24 mouse cellular contexts compared by ENCODE assay signal in genomic region chr4:130713430-130713829, GRCm38 (mm10). TPM values are rescaled to one million over a fixed set of nuclear protein-coding genes. Genes with fewer than 3 reads are reported as not detected.
DNase-seq lines count a peak whose midpoint lies in the region; ATAC-seq and TF ChIP-seq lines count a peak whose summit lies in the region.
"Had no signal": no experiment of that assay in that cellular context is flagged by ENCODE, and none has a peak within 500 bp of the region (broad histone marks: within the 10 kb centered on the region; RNA-seq: fewer than 3 reads in every experiment).

No protein-coding gene starts in this region.

- no peak overlapping the region for H3K4me2 ChIP-seq in intestine, postnatal 0 days (replicated peaks; ENCODE audit: low read depth)
- H3K4me2 ChIP-seq in intestine, embryonic 15.5 days (replicated peaks), result no peak overlapping the region
- peak overlapping the region; percentile 77; the same call in 1 of the 2 replicates for H3K4me2 ChIP-seq in liver, embryonic 11.5 days
- peak overlapping the region; percentile 61; the same call in 1 of the 2 replicates for H3K4me2 ChIP-seq in liver, postnatal 0 days (ENCODE audit: low read depth, low read length)
- H3K4me2 ChIP-seq: embryonic facial prominence, embryonic 15.5 days; forebrain, embryonic 15.5 days; limb, embryonic 15.5 days; midbrain, embryonic 13.5 days had no signal

- H3K79me2 ChIP-seq in MEL (ENCODE audit: control insufficient read depth, insufficient read depth, low read length, poor library complexity), result peaks cover 68% of the 10 kb centered on the region

- intact Hi-C loops in left cerebral cortex, postnatal 10 days (cut with DNase I), result no loop called here

- ATAC-seq in intestine, postnatal 0 days, result no peak
- ATAC-seq in intestine, embryonic 15.5 days, result no peak
- ATAC-seq in liver, embryonic 11.5 days (replicated peaks; ENCODE audit: low FRiP score), result no peak
- no peak for ATAC-seq in liver, postnatal 0 days
- no peak for ATAC-seq in megakaryocyte-erythroid progenitor cell, adult 5-6 weeks (replicated peaks; ENCODE audit: low FRiP score, low TSS enrichment, poor library complexity, severe bottlenecking)
- no peak for ATAC-seq in erythroid progenitor cell, adult 5-6 weeks (replicated peaks; ENCODE audit: low FRiP score, poor library complexity, severe bottlenecking)
- ATAC-seq: forebrain, embryonic 15.5 days; hindbrain, embryonic 16.5 days; midbrain, embryonic 13.5 days had no signal

- no peak for TF ChIP-seq RAD21 in MEL (IDR thresholded peaks at IDR 0.05; ENCODE audit: low read depth, low read length)

- no peak for TF ChIP-seq EP300 in MEL (IDR thresholded peaks at IDR 0.05; ENCODE audit: low read depth in 1 of 2, low read length in 2 of 2)
- no peak for TF ChIP-seq EP300 in liver, postnatal 0 days (IDR thresholded peaks at IDR 0.05; ENCODE audit: low read depth)

- no peaks in the 10 kb centered on the region for H3K27me3 ChIP-seq in intestine, postnatal 0 days (replicated peaks; ENCODE audit: control insufficient read depth, insufficient read depth, low read length)
- no peaks in the 10 kb centered on the region for H3K27me3 ChIP-seq in intestine, embryonic 15.5 days (replicated peaks)
- H3K27me3 ChIP-seq in MEL (ENCODE audit: control insufficient read depth in 1 of 2, insufficient read depth in 2 of 2, low read length in 2 of 2), result no peaks in the 10 kb centered on the region
- no peaks in the 10 kb centered on the region for H3K27me3 ChIP-seq in liver, embryonic 11.5 days (replicated peaks; ENCODE audit: control insufficient read depth, insufficient read depth, low read length)
- no peaks in the 10 kb centered on the region for H3K27me3 ChIP-seq in liver, postnatal 0 days (ENCODE audit: insufficient read depth, low read length)
- H3K27me3 ChIP-seq: embryonic facial prominence, embryonic 15.5 days; forebrain, embryonic 15.5 days; limb, embryonic 15.5 days; midbrain, embryonic 13.5 days had no signal

- no peak for TF ChIP-seq CTCF in intestine, postnatal 0 days (IDR thresholded peaks at IDR 0.05; ENCODE audit: low read depth)
- TF ChIP-seq CTCF in MEL (IDR thresholded peaks at IDR 0.05 in 2 of 3, conservative IDR thresholded peaks at IDR 0.05 in 1 of 3; ENCODE audit: control insufficient read depth in 1 of 3, insufficient read depth in 1 of 3, low read depth in 2 of 3, low read length in 3 of 3, poor library complexity in 1 of 3, severe bottlenecking in 1 of 3), result no peak
- no peak for TF ChIP-seq CTCF in liver, postnatal 0 days (IDR thresholded peaks at IDR 0.05; ENCODE audit: low read depth)

- peak overlapping the region; percentile 36; the same call in 1 of the 2 replicates for H3K27ac ChIP-seq in intestine, postnatal 0 days (ENCODE audit: low read depth, low read length)
- no peak overlapping the region for H3K27ac ChIP-seq in intestine, embryonic 15.5 days
- peak overlapping the region; percentile 21; the same call in 1 of the 2 replicates for H3K27ac ChIP-seq in MEL (ENCODE audit: control insufficient read depth, low read depth, low read length)
- H3K27ac ChIP-seq in liver, embryonic 11.5 days (ENCODE audit: low read depth, low read length), result peak overlapping the region; percentile 97
- H3K27ac ChIP-seq in liver, postnatal 0 days (ENCODE audit: low read depth), result peak overlapping the region; percentile 89
- H3K27ac ChIP-seq: embryonic facial prominence, embryonic 15.5 days; forebrain, embryonic 15.5 days; hindbrain, embryonic 10.5 days; kidney, postnatal 0 days; limb, embryonic 15.5 days; midbrain, embryonic 13.5 days; stomach, postnatal 0 days had no signal

- 49% methylated on average over 5 of the region's 5 CpGs for WGBS in intestine, postnatal 0 days
- whole genome bisulfite sequencing in intestine, embryonic 15.5 days, result 60% methylated on average over 5 of the region's 5 CpGs
- 56% methylated on average over 5 of the region's 5 CpGs for WGBS in liver, embryonic 11.5 days
- 48% methylated on average over 5 of the region's 5 CpGs for WGBS in liver, postnatal 0 days (ENCODE audit: insufficient replicate concordance)

- no peak overlapping the region for H3K9ac ChIP-seq in intestine, postnatal 0 days (ENCODE audit: low read depth, low read length)
- no peak overlapping the region for H3K9ac ChIP-seq in intestine, embryonic 15.5 days
- no peak overlapping the region for H3K9ac ChIP-seq in MEL (ENCODE audit: control insufficient read depth, low read depth, low read length, poor library complexity, severe bottlenecking)
- H3K9ac ChIP-seq in liver, embryonic 11.5 days (ENCODE audit: low read depth, low read length), result 0 out of 2 replicates have a peak overlapping the region, but pooled peaks have one; percentile 23
- no peak overlapping the region for H3K9ac ChIP-seq in liver, postnatal 0 days (replicated peaks)
- H3K9ac ChIP-seq: embryonic facial prominence, embryonic 15.5 days; forebrain, embryonic 15.5 days; limb, embryonic 15.5 days; midbrain, embryonic 13.5 days had no signal

- no peaks in the 10 kb centered on the region for H3K9me3 ChIP-seq in intestine, postnatal 0 days (ENCODE audit: control insufficient read depth)
- no peaks in the 10 kb centered on the region for H3K9me3 ChIP-seq in intestine, embryonic 15.5 days
- H3K9me3 ChIP-seq in MEL (replicated peaks; ENCODE audit: insufficient read depth, low read length), result no peaks in the 10 kb centered on the region
- H3K9me3 ChIP-seq in liver, embryonic 11.5 days (ENCODE audit: control insufficient read depth, low read length), result no peaks in the 10 kb centered on the region
- no peaks in the 10 kb centered on the region for H3K9me3 ChIP-seq in liver, postnatal 0 days (ENCODE audit: low read length)
- H3K9me3 ChIP-seq: embryonic facial prominence, embryonic 15.5 days; forebrain, embryonic 15.5 days; hindbrain, embryonic 10.5 days; limb, embryonic 15.5 days; midbrain, embryonic 13.5 days had no signal

- H3K36me3 ChIP-seq in intestine, postnatal 0 days (ENCODE audit: control insufficient read depth, insufficient read depth), result peaks cover 10% of the 10 kb centered on the region
- no peaks in the 10 kb centered on the region for H3K36me3 ChIP-seq in intestine, embryonic 15.5 days
- peaks cover 32 to 75% of the 10 kb centered on the region in 2 experiments for H3K36me3 ChIP-seq in MEL (ENCODE audit: control insufficient read depth in 1 of 2, insufficient read depth in 2 of 2, low read length in 2 of 2)
- H3K36me3 ChIP-seq in liver, embryonic 11.5 days (ENCODE audit: control insufficient read depth, insufficient read depth, low read length), result peaks cover 5% of the 10 kb centered on the region; the same call in 1 of the 2 replicates
- H3K36me3 ChIP-seq in liver, postnatal 0 days (replicated peaks; ENCODE audit: insufficient read depth, low read length), result peaks cover 14% of the 10 kb centered on the region
- H3K36me3 ChIP-seq: forebrain, embryonic 15.5 days had no signal

- DNase-seq in MEL (ENCODE audit: low read depth, low spot score), result peak; percentile 36
- no peak for DNase-seq in liver, embryonic 11.5 days (ENCODE audit: low spot score)
- DNase-seq in liver, postnatal 0 days, result no peak
- no peak for DNase-seq in left cerebral cortex, postnatal 10 days (ENCODE audit: extremely low spot score in 1 of 2, low spot score in 2 of 2)
- DNase-seq: adrenal gland, postnatal 10 days; cerebellum, adult 9-11 months; gastrocnemius, postnatal 10 days; kidney, adult 11 months; layer of hippocampus, adult 9-11 months; lung, postnatal 14 days; right cerebral cortex, postnatal 25 days; thymus, adult 2 months had no signal

- no peak overlapping the region for H3K4me3 ChIP-seq in intestine, postnatal 0 days (ENCODE audit: low read depth, low read length)
- no peak overlapping the region for H3K4me3 ChIP-seq in intestine, embryonic 15.5 days (replicated peaks)
- no peak overlapping the region for H3K4me3 ChIP-seq in MEL (ENCODE audit: control insufficient read depth in 1 of 2, insufficient read depth in 1 of 2, low read depth in 2 of 2, low read length in 2 of 2)
- no peak overlapping the region for H3K4me3 ChIP-seq in liver, embryonic 11.5 days (ENCODE audit: low read depth, low read length)
- no peak overlapping the region for H3K4me3 ChIP-seq in liver, postnatal 0 days (ENCODE audit: low read depth, low read length)
- H3K4me3 ChIP-seq: embryonic facial prominence, embryonic 15.5 days; forebrain, embryonic 15.5 days; hindbrain, embryonic 10.5 days; limb, embryonic 15.5 days; midbrain, embryonic 13.5 days had no signal

- TF ChIP-seq POLR2A in MEL (IDR thresholded peaks at IDR 0.05; ENCODE audit: control insufficient read depth in 1 of 2, insufficient read depth in 1 of 2, low read depth in 1 of 2, low read length in 2 of 2, poor library complexity in 1 of 2), result no peak

- H3K4me1 ChIP-seq in intestine, postnatal 0 days (replicated peaks; ENCODE audit: control insufficient read depth, insufficient read depth, low read length), result peaks cover 16% of the 10 kb centered on the region
- peaks cover 32% of the 10 kb centered on the region for H3K4me1 ChIP-seq in intestine, embryonic 15.5 days (replicated peaks)
- peaks cover 31 to 45% of the 10 kb centered on the region in 2 experiments for H3K4me1 ChIP-seq in MEL (ENCODE audit: control insufficient read depth in 1 of 2, insufficient read depth in 2 of 2, low read length in 2 of 2)
- peaks cover 69% of the 10 kb centered on the region for H3K4me1 ChIP-seq in liver, embryonic 11.5 days (replicated peaks; ENCODE audit: control insufficient read depth, insufficient read depth, low read length)
- H3K4me1 ChIP-seq in liver, postnatal 0 days (ENCODE audit: insufficient read depth), result peaks cover 75% of the 10 kb centered on the region

TF ChIP-seq in MEL, 35 proteins besides CTCF, POLR2A, EP300 and RAD21 (continues in another document):
- TF ChIP-seq MEF2A (IDR thresholded peaks at IDR 0.05; ENCODE audit: extremely low read depth, insufficient replicate concordance, low read depth, low read length, poor library complexity, severe bottlenecking), result no peak
- TF ChIP-seq SMC3 (IDR thresholded peaks at IDR 0.05; ENCODE audit: low read depth, low read length), result no peak
- no peak for TF ChIP-seq NRF1 (IDR thresholded peaks at IDR 0.05; ENCODE audit: insufficient read depth, low read depth, low read length, poor library complexity, severe bottlenecking)

RNA-seq across cellular contexts. Expression of gene Pum1, which starts 50.3 kb away (rescaled TPM):
- 23.9 and 25.3 TPM in 2 replicates for polyA plus RNA-seq in intestine, postnatal 0 days (2015; fragmentation: Nextera tagmentation; extraction: Ambion mirVana)
- polyA plus RNA-seq in intestine, embryonic 15.5 days (2015; fragmentation: Nextera tagmentation; extraction: Ambion mirVana), result 67.2 and 71.0 TPM in 2 replicates
- 31.9 and 35.8 TPM in 2 replicates for total RNA-seq in MEL (2012; rRNA removed)
- 10 to 100 TPM; 36.1 to 46.2 TPM for polyA plus RNA-seq in MEL (2012; ENCODE audit: insufficient read depth in 1 of 2, insufficient read length in 2 of 2, low read depth in 1 of 2, low replicate concordance in 2 of 2, missing spikeins in 1 of 2)
- polyA plus RNA-seq in liver, embryonic 11.5 days (2014; fragmentation: Nextera tagmentation; extraction: Ambion mirVana), result 61.4 and 65.0 TPM in 2 replicates
- polyA plus RNA-seq in liver, postnatal 0 days (2015; fragmentation: Nextera tagmentation; extraction: Ambion mirVana), result 14.8 and 16.7 TPM in 2 replicates
- total RNA-seq in left cerebral cortex, postnatal 10 days (2021), result 100 to 1,000 TPM; 107 to 113 TPM
- total RNA-seq in megakaryocyte-erythroid progenitor cell, adult 5-6 weeks (2014; fragmentation: Nextera tagmentation), result 60.3 and 62.4 TPM in 2 replicates
- total RNA-seq in megakaryocyte-erythroid progenitor cell, adult 5-6 weeks (2017), result 35.9 and 41.2 TPM in 2 replicates
- total RNA-seq in erythroid progenitor cell, adult 5-6 weeks (2015; ENCODE audit: low replicate concordance), result 64.9 and 85.9 TPM in 2 replicates
- total RNA-seq in erythroid progenitor cell, adult 5-6 weeks (2017; ENCODE audit: low replicate concordance), result 68.4 and 88.1 TPM in 2 replicates

Comparison
In these comparisons a context has a peak if more than half of its experiments do, and no peak if none do; other contexts are left out.
1. H3K4me2 ChIP-seq: peak in liver, embryonic 11.5 days (single experiment) and liver, postnatal 0 days (single experiment); none in intestine, postnatal 0 days (single experiment) and intestine, embryonic 15.5 days (single experiment).